ENCODE assay signal across 14 mouse cellular contexts in the genomic region with DNA sequence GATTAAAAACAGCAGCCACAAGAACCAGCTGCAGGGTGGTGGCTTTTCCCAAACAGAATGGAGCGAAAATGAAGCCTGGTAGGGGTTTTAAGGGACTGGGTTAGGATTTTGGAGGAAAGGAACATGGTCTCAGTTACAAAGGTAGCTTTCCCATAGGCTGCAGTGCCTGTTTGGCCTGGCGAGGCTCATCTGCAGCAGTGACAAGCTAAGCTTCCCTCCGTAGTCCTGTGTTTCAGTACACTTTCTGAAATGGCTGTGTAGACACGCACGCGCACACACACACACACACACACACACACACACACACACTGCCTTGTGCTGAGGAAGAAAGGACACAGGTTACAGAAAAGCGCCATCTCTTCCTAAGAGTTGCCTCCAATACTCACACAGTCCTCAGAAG.
"Had no signal": no experiment of that assay in that cellular context is flagged by ENCODE, and none has a peak within 500 bp of the region (broad histone marks: within the 10 kb centered on the region; RNA-seq: fewer than 3 reads in every experiment).

No protein-coding gene starts in this region.

- H3K4me2 ChIP-seq: kidney, embryonic 15.5 days; lung, embryonic 14.5 days; neural tube, embryonic 15.5 days had no signal

- H3K27me3 ChIP-seq: kidney, embryonic 15.5 days; neural tube, embryonic 15.5 days had no signal

- H3K4me3 ChIP-seq: kidney, embryonic 15.5 days; left cerebral cortex, adult 2 months; midbrain, embryonic 10.5 days; myocyte; neural tube, embryonic 15.5 days had no signal

- DNase-seq: kidney, adult 2 months; kidney, postnatal 14 days; lung, embryonic 14.5 days; lung, postnatal 10 days; lung, postnatal 4 days; midbrain, embryonic 14.5 days; right cerebral cortex, adult 18-20 months; right cerebral cortex, postnatal 25 days; thymus, postnatal 36 days had no signal

- H3K9me3 ChIP-seq: kidney, embryonic 15.5 days; midbrain, embryonic 10.5 days; neural tube, embryonic 15.5 days had no signal

- H3K9ac ChIP-seq: kidney, embryonic 15.5 days; lung, embryonic 14.5 days; neural tube, embryonic 15.5 days had no signal

- H3K27ac ChIP-seq: kidney, embryonic 15.5 days; left cerebral cortex, adult 2 months; midbrain, embryonic 10.5 days; neural tube, embryonic 15.5 days had no signal
